Mouse (Mus musculus): ENCODE measurements around the gene Fam71b.

- no peak for TF ChIP-seq CTCF (IDR thresholded peaks at IDR 0.05; ENCODE audit: extremely low read depth, insufficient read depth, low read length)
- no peak for TF ChIP-seq POLR2A (IDR thresholded peaks at IDR 0.05; ENCODE audit: extremely low read depth, insufficient read depth, low read length)
Measured at GRCm38 (mm10) chr11:46390621-46391020, 5.7 kb upstream of the Fam71b start.

Measured in cortical plate, adult 2 months (tissue).